Mouse (Mus musculus) lung, postnatal 0 days (tissue): ENCODE data around the gene Arhgef11.

Source experiments
- CTCF ChIP-seq: IDR thresholded peaks from 2 replicates; pipeline ENCODE4 v1.5.1; 2016; ENCODE audit warnings: antibody characterized with exemption, mild to moderate bottlenecking
- EP300 ChIP-seq: IDR thresholded peaks from 2 replicates; pipeline ENCODE4 v1.6.1; 2016; ENCODE audit warnings: antibody characterized with exemption, mild to moderate bottlenecking, control low read depth

DNA sequence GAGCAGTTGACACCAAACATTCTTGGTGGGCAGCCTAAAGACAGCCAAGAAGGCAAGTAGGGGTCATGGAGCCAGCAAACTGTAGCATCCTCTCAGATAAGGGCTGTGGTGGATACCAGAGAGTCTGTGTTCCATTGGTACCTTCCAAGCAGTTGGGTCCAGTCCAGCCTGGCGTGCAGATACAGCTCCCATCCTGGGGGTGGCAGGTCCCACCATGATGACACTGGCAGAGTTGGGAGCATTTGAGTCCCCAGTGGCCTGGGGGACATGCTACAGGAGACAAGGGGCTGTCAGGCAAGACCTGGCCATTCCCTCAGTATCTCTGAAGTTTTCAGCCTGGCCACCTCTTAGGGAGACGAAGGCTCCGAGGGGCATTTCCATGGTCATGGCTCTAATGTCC, 135.2 kb downstream of the Arhgef11 start:
- TF ChIP-seq CTCF (no peak), EP300 (no peak)
